Mouse (Mus musculus) thymus, adult 2 months (tissue): ENCODE measurements around the gene Nhlh2. TPM values are rescaled to one million over a fixed set of nuclear protein-coding genes. Genes with fewer than 3 reads are reported as not detected.

ENCODE experiments used
- DNase-seq: peaks from one replicate; pipeline ENCODE4 v3.0.0; 2021
- H3K27ac ChIP-seq: fragments of 200-500 bp; 2 replicates; pipeline ENCODE4 v1.5.1; 2012; ENCODE audit warnings: low read length, control low read depth; ENCODE audit not compliant: control insufficient read depth, insufficient read depth
- H3K27me3 ChIP-seq: fragments of 200-500 bp; 2 replicates; pipeline ENCODE4 v1.6.1; 2012; ENCODE audit warnings: mild to moderate bottlenecking, low read length, moderate library complexity, mixed read lengths; ENCODE audit not compliant: control insufficient read depth, insufficient read depth
- H3K36me3 ChIP-seq: fragments of 200-500 bp; 2 replicates; pipeline ENCODE4 v1.6.1; 2012; ENCODE audit warnings: mild to moderate bottlenecking, low read length, moderate library complexity; ENCODE audit not compliant: control insufficient read depth, insufficient read depth
- H3K4me1 ChIP-seq: fragments of 200-500 bp; replicated peaks from 2 replicates; pipeline ENCODE4 v1.6.1; 2012; ENCODE audit warnings: low read length; ENCODE audit not compliant: control insufficient read depth, insufficient read depth
- H3K4me3 ChIP-seq: fragments of 200-500 bp; 2 replicates; pipeline ENCODE4 v1.5.1; 2012; ENCODE audit warnings: mild to moderate bottlenecking, low read length, control low read depth, moderate library complexity; ENCODE audit not compliant: control insufficient read depth, insufficient read depth
- CTCF ChIP-seq: fragments of 200-500 bp; IDR thresholded peaks from 2 replicates; pipeline ENCODE4 v1.5.1; 2012; ENCODE audit warnings: mild to moderate bottlenecking, control low read depth, low read length, moderate library complexity, borderline replicate concordance; ENCODE audit not compliant: control insufficient read depth, poor library complexity, insufficient read depth; ENCODE audit errors: extremely low read depth
- POLR2A ChIP-seq: fragments of 200-500 bp; IDR thresholded peaks from 2 replicates; pipeline ENCODE4 v1.6.1; 2012; ENCODE audit warnings: mild to moderate bottlenecking, low read length, control low read depth, moderate library complexity; ENCODE audit not compliant: control insufficient read depth, poor library complexity, insufficient read depth; ENCODE audit errors: extremely low read depth
- WGBS: fragments of 180-500 bp; shearing (Covaris S2); methylation state at CpG from one replicate; pipeline ENCODE4 v1.1.7; 2018; 5-methylcytosine and 5-hydroxymethylcytosine counted together
- polyA plus RNA-seq: library from polyadenylated mRNA; depleted of rRNA; stranded (reverse); fragments of >200 nt; gene quantifications from 2 replicates; pipeline ENCODE4 v1.2.3, GENCODE M21; 2012

Gene Nhlh2
- polyA plus RNA-seq, 1 experiment: 0.03 TPM

- Histone ChIP-seq H3K4me3 (no peak overlapping the region), H3K4me1 (no peaks in the 10 kb centered on the region), H3K36me3 (no peaks in the 10 kb centered on the region), H3K27ac (no peak overlapping the region), H3K27me3 (no peaks in the 10 kb centered on the region)
- no peak for TF ChIP-seq POLR2A
- TF ChIP-seq CTCF: no peak
- WGBS: 42% methylated on average over 3 of the region's 3 CpGs
- no peak for DNase-seq
Measured at GRCm38 (mm10) chr3:102045071-102045470, 35.2 kb downstream of the Nhlh2 start.

GRCm38 (mm10) chr3:102047532-102047931 is 37.7 kb downstream of the Nhlh2 start:
- no peak for DNase-seq
- TF ChIP-seq CTCF (no peak), POLR2A (no peak)
- H3K4me3 ChIP-seq: no peak overlapping the region
- H3K36me3 ChIP-seq: no peaks in the 10 kb centered on the region
- 98% methylated on average over 2 of the region's 2 CpGs for WGBS
- no peak overlapping the region for H3K27ac ChIP-seq
- no peaks in the 10 kb centered on the region for H3K27me3 ChIP-seq
- H3K4me1 ChIP-seq: no peaks in the 10 kb centered on the region

GRCm38 (mm10) chr3:102049207-102050104 is 39.6 kb downstream of the Nhlh2 start:
- no peaks in the 10 kb centered on the region for H3K27me3 ChIP-seq
- no peak overlapping the region for H3K27ac ChIP-seq
- WGBS: 93% methylated on average over 14 of the region's 14 CpGs
- H3K4me3 ChIP-seq: no peak overlapping the region
- no peak for TF ChIP-seq POLR2A
- TF ChIP-seq CTCF: no peak
- no peaks in the 10 kb centered on the region for H3K4me1 ChIP-seq
- no peak for DNase-seq
- no peaks in the 10 kb centered on the region for H3K36me3 ChIP-seq

GRCm38 (mm10) chr3:102052036-102052435 is 42.2 kb downstream of the Nhlh2 start:
- no peaks in the 10 kb centered on the region for H3K27me3 ChIP-seq
- no peak overlapping the region for H3K27ac ChIP-seq
- TF ChIP-seq POLR2A: no peak
- no peaks in the 10 kb centered on the region for H3K4me1 ChIP-seq
- H3K4me3 ChIP-seq: no peak overlapping the region
- DNase-seq: no peak
- no peaks in the 10 kb centered on the region for H3K36me3 ChIP-seq
- 79% methylated on average over 3 of the region's 3 CpGs for WGBS

- no peak overlapping the region for H3K27ac ChIP-seq
- H3K4me3 ChIP-seq: no peak overlapping the region
- no peaks in the 10 kb centered on the region for H3K4me1 ChIP-seq
- WGBS: 82% methylated on average over 8 of the region's 8 CpGs
- no peaks in the 10 kb centered on the region for H3K36me3 ChIP-seq
- no peaks in the 10 kb centered on the region for H3K27me3 ChIP-seq
- TF ChIP-seq CTCF (no peak), POLR2A (no peak)
- no peak for DNase-seq
Measured at GRCm38 (mm10) chr3:102053293-102053692, 43.4 kb downstream of the Nhlh2 start.

GRCm38 (mm10) chr3:102055878-102056277 is 46.0 kb downstream of the Nhlh2 start:
- WGBS: 92% methylated on average over 4 of the region's 4 CpGs
- H3K27ac ChIP-seq: no peak overlapping the region
- H3K4me1 ChIP-seq: no peaks in the 10 kb centered on the region
- H3K36me3 ChIP-seq: no peaks in the 10 kb centered on the region
- no peaks in the 10 kb centered on the region for H3K27me3 ChIP-seq
- TF ChIP-seq CTCF (no peak), POLR2A (no peak)
- no peak for DNase-seq
- no peak overlapping the region for H3K4me3 ChIP-seq

- no peak overlapping the region for H3K4me3 ChIP-seq
- no peak overlapping the region for H3K27ac ChIP-seq
- H3K36me3 ChIP-seq: no peaks in the 10 kb centered on the region
- H3K4me1 ChIP-seq: no peaks in the 10 kb centered on the region
- no peak for TF ChIP-seq CTCF
- no peak for TF ChIP-seq POLR2A
- DNase-seq: no peak
- WGBS: 84% methylated on average over 6 of the region's 6 CpGs
- H3K27me3 ChIP-seq: no peaks in the 10 kb centered on the region
Measured at GRCm38 (mm10) chr3:102060065-102060464, 50.2 kb downstream of the Nhlh2 start.
